Mouse (Mus musculus) limb, embryonic 12.5 days (tissue): ENCODE data around the gene Tcfl5. TPM values are rescaled to one million over a fixed set of nuclear protein-coding genes. Genes with fewer than 3 reads are reported as not detected.

Experiments
- ATAC-seq: fragments of 200-750 bp; cut with Nextera tagmentation; 2 replicates; pipeline ENCODE4 v1.8.0; 2017; ENCODE audit warnings: low read depth, moderate TSS enrichment; ENCODE audit not compliant: insufficient number of reproducible peaks, insufficient read depth, low FRiP score, low TSS enrichment
- H3K27ac ChIP-seq: fragments of 300-500 bp; sonication (generic); 2 replicates; pipeline ENCODE4 v1.5.1; 2016; ENCODE audit warnings: mild to moderate bottlenecking, moderate library complexity
- H3K27me3 ChIP-seq: fragments of 300-500 bp; sonication (generic); 2 replicates; pipeline ENCODE4 v1.6.1; 2016; ENCODE audit warnings: mild to moderate bottlenecking, moderate library complexity
- H3K36me3 ChIP-seq: fragments of 300-500 bp; sonication (generic); 2 replicates; pipeline ENCODE4 v1.6.1; 2016; ENCODE audit warnings: mild to moderate bottlenecking, moderate library complexity
- H3K4me1 ChIP-seq: fragments of 300-500 bp; sonication (generic); replicated peaks from 2 replicates; pipeline ENCODE4 v1.6.1; 2016
- H3K4me2 ChIP-seq: fragments of 300-500 bp; sonication (generic); 2 replicates; pipeline ENCODE4 v1.6.1; 2016; ENCODE audit warnings: mild to moderate bottlenecking, moderate library complexity
- H3K4me3 ChIP-seq: fragments of 300-500 bp; sonication (generic); replicated peaks from 2 replicates; pipeline ENCODE4 v1.5.1; 2016; ENCODE audit warnings: mild to moderate bottlenecking
- H3K9ac ChIP-seq: fragments of 300-500 bp; sonication (generic); replicated peaks from 2 replicates; pipeline ENCODE4 v1.6.1; 2016; ENCODE audit warnings: mild to moderate bottlenecking, moderate library complexity
- H3K9me3 ChIP-seq: fragments of 300-500 bp; sonication (generic); 2 replicates; pipeline ENCODE4 v1.6.1; 2016; ENCODE audit warnings: mild to moderate bottlenecking, moderate library complexity
- WGBS: fragments of 180-500 bp; shearing (Covaris S2); methylation state at CpG from one replicate; pipeline ENCODE4 v1.1.7; 2016; 5-methylcytosine and 5-hydroxymethylcytosine counted together
- polyA plus RNA-seq: library from polyadenylated mRNA; unstranded; fragments of >200 nt; fragmentation: Nextera tagmentation; extraction: Ambion mirVana; gene quantifications from 2 replicates; pipeline ENCODE4 v1.2.1, GENCODE M21; 2016

Tcfl5 gene
- polyA plus RNA-seq, 1 experiment from 2014 or later: 0.30 TPM

DNA sequence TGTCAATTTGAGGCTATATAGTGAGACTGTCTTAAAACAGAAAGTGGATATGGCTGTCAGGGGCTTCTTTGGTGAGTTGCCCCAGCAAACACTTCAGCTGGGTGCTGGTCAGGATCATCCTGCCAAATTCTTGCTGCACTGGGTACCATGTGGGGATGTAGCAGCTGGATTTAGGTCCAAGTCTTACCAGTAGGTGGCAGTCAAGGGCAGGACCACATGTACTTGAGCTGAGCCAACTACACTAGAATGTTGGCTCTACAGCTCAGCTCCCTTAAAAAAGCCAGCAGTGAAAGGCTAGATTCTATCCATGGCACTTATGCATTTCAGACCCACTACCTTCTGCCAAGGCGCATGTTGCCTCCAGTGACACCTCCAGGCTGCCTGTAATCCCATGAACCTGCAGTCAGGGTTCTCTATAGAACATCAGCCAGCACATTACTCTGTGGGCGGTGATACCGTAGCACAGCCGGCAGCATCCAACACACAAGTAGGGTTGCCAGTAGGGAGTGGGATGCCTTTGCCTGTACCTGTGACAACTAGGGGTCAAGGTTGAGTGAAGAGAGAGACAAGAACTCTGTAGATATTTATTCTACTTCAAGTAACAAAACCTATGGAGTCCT, 15.0 kb upstream of the Tcfl5 start:
- no peaks in the 10 kb centered on the region for H3K9me3 ChIP-seq
- no peak overlapping the region for H3K4me3 ChIP-seq
- peak; percentile 58; the same call in 1 of the 2 replicates for ATAC-seq
- H3K4me2 ChIP-seq: no peak overlapping the region
- H3K4me1 ChIP-seq: peaks cover 10% of the 10 kb centered on the region; the same call in 1 of the 2 replicates
- H3K36me3 ChIP-seq: peaks cover 25% of the 10 kb centered on the region
- H3K27me3 ChIP-seq: peaks cover 14% of the 10 kb centered on the region
- no peak overlapping the region for H3K27ac ChIP-seq
- WGBS: 81% methylated on average over 4 of the region's 4 CpGs
- H3K9ac ChIP-seq: no peak overlapping the region

DNA sequence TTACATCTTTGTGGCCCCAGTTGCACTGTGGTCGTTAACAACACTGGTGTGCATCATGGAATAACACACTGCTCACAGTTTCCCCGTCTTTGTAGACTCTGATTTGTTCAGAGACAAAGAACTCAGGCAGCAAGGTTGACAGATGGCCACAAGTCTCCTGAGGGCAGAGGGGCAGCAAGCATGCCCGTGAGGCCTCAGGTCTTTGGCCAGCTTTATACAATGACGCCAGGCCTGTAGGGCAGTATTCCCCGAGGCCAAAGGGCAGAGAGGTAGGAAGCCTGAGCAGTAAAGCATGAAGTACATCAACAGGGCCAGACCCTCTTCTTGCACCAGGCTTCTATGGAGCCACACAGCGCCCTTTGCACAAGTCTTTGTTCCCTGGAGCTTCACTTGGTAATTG, 12.6 kb upstream of the Tcfl5 start:
- Histone ChIP-seq H3K4me3 (no peak overlapping the region), H3K4me2 (no peak overlapping the region), H3K27ac (no peak overlapping the region), H3K9ac (no peak overlapping the region), H3K9me3 (no peaks in the 10 kb centered on the region), H3K27me3 (peaks cover 5% of the 10 kb centered on the region), H3K36me3 (0 out of 2 replicates have a peak, but pooled peaks cover 3% of the 10 kb centered on the region), H3K4me1 (peaks cover 10% of the 10 kb centered on the region; the same call in 1 of the 2 replicates)
- 70% methylated on average over 6 of the region's 6 CpGs for WGBS
- no peak for ATAC-seq

DNA sequence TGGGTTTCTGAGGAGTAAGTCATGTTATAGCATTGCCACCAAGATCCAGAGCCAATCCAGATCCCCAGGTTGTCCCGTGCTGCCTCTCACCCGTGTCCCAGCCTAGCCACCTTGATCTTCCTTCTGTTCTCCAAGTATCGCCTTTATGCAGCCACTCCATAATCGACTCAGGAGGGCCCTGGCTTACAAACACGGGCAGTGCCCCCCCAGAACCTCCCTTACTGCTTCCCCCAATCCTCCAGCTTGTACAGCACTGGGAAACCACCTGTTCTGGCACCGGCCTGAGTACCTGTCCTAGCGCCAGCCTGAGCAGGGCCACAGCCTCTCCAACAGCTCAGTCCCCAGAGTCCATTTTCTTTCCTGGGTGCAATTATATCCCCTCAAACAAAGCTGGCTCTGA, 12.2 kb upstream of the Tcfl5 start:
- ATAC-seq: no peak
- H3K27ac ChIP-seq: no peak overlapping the region
- H3K4me1 ChIP-seq: peaks cover 5% of the 10 kb centered on the region; the same call in 1 of the 2 replicates
- no peaks in the 10 kb centered on the region for H3K9me3 ChIP-seq
- no peaks in the 10 kb centered on the region for H3K36me3 ChIP-seq
- 84% methylated on average over 7 of the region's 7 CpGs for WGBS
- H3K4me3 ChIP-seq: no peak overlapping the region
- H3K27me3 ChIP-seq: 0 out of 2 replicates have a peak, but pooled peaks cover under 1% of the 10 kb centered on the region
- no peak overlapping the region for H3K4me2 ChIP-seq
- no peak overlapping the region for H3K9ac ChIP-seq

DNA sequence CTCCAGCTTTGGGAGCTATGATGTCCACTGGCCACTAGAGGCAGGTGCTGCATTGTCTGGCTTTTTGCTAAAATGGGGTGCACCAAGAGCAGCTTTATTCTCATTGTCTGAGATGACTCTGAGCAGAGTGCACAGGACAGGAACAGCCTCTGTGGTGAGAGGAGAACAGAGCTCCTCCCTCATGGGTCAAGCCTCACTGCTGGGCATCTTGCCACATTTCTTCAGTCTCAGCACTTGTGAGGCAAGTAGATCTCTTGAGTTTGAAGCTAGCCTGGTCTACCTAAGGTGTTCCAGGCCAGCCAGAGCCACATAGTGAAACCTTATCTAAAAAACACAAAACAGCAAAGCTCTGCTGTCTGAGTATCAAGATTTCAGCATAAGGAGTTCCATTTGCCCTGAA, 4.3 kb upstream of the Tcfl5 start:
- H3K4me3 ChIP-seq: no peak overlapping the region
- H3K4me2 ChIP-seq: no peak overlapping the region
- H3K9me3 ChIP-seq: peaks cover 22% of the 10 kb centered on the region
- H3K27ac ChIP-seq: no peak overlapping the region
- H3K36me3 ChIP-seq: no peaks in the 10 kb centered on the region
- no peak overlapping the region for H3K9ac ChIP-seq
- peaks cover 34% of the 10 kb centered on the region for H3K27me3 ChIP-seq
- no peaks in the 10 kb centered on the region for H3K4me1 ChIP-seq
- no peak for ATAC-seq

DNA sequence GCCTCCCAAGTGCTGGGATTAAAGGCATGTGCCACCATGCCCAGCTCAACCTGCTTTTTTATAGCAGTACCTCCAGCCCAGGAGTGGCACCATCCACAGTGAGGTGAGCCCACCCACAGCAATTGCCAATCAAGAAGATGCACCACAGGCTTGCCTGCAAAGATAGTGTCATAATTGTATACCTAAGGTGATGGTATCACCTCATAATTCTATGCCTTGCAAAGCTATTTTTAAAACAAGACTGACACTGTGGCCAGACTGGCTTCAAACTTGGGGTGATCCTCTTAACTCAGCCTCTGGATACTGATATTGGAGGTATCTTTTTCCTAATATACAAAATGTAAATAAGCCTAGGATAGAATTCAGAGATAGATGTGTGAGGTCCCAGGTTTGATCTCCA, 1.1 kb upstream of the Tcfl5 start:
- H3K4me1 ChIP-seq: no peaks in the 10 kb centered on the region
- peaks cover 22% of the 10 kb centered on the region for H3K9me3 ChIP-seq
- no peak for ATAC-seq
- H3K27ac ChIP-seq: no peak overlapping the region
- H3K36me3 ChIP-seq: no peaks in the 10 kb centered on the region
- no peak overlapping the region for H3K9ac ChIP-seq
- no peak overlapping the region for H3K4me3 ChIP-seq
- H3K4me2 ChIP-seq: no peak overlapping the region
- peaks cover 58% of the 10 kb centered on the region for H3K27me3 ChIP-seq

DNA sequence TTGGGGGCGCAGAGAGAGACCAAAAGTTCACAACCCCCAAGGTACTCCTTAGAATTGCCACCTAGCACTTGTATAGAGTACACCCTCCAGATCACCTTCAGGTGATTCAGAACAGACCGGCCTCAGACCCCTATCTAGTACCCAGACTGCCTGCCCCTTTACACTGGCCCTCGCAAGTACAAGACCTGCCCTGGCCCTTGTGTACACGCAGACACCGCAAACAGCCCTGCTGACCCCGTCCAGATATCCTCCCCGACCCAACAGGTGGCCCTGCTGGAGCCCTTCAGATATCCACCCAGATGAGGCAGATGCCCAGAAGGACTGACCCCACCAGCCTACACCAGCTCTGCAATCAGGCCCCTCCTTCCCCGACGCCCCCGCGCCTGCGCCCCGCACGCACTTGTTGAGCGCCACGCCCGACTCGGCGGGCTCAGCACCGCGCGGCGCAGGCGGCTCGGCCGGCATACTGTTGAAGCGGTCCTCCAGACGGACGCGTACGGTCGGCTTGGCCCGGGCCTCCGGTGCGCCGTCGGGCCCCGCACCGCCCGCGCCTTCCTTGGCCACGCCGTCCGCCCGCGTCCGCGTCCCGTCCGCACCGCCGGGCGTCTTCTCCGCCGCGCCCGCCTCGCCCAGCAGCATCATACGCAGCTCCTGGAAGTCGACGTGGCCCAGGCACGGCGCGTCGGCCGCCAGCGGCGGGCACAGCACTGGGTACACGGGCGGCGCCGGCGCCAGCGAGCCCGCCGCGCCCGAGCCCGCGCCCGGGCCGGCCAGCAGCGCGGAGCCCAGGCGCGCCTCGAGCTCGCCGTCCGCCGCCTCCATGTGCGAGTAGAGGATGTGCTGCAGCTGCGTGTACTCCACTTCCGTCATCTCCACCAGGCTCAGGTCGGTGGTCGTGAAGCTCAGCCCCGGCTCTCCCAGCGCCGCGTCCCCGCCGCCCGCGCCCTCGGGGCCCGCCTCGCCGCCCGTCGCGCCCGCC, 643 bp downstream of the Tcfl5 start:
- Histone ChIP-seq H3K9me3 (peaks cover 22% of the 10 kb centered on the region), H3K27ac (no peak overlapping the region), H3K9ac (no peak overlapping the region; the same call in 1 of the 2 replicates), H3K4me3 (peak overlapping the region; percentile 42), H3K27me3 (peaks cover 57% of the 10 kb centered on the region), H3K4me2 (peak overlapping the region; percentile 55), H3K4me1 (no peaks in the 10 kb centered on the region), H3K36me3 (no peaks in the 10 kb centered on the region)
- 3% methylated on average over 106 of the region's 112 CpGs for WGBS
- no peak for ATAC-seq

DNA sequence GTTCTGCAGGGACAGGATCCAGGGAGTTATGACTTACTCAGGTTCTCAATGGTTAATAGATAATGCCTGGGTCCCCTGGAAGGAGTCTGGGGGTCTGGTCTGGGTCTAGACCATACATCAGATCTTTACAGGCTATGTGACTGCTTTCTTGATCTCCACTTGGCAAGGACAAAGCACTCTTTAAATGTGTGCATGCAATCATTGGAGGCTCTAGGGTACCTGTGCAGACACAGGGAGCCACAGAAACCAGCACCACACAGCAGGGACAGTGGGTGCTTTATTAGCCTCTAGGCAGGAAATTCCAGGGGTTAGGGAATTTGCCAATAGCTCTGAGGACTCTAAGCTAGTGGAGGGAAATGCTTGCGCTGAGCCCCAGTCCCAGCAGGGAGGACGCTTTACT, 30.6 kb downstream of the Tcfl5 start:
- Histone ChIP-seq H3K4me3 (no peak overlapping the region), H3K4me1 (peaks cover 13% of the 10 kb centered on the region; the same call in 1 of the 2 replicates), H3K27me3 (no peaks in the 10 kb centered on the region), H3K36me3 (peaks cover 44% of the 10 kb centered on the region), H3K27ac (peak overlapping the region; percentile 84), H3K4me2 (no peak overlapping the region), H3K9ac (no peak overlapping the region), H3K9me3 (no peaks in the 10 kb centered on the region)
- no peak for ATAC-seq
- WGBS: 72% methylated on average over 2 of the region's 2 CpGs

DNA sequence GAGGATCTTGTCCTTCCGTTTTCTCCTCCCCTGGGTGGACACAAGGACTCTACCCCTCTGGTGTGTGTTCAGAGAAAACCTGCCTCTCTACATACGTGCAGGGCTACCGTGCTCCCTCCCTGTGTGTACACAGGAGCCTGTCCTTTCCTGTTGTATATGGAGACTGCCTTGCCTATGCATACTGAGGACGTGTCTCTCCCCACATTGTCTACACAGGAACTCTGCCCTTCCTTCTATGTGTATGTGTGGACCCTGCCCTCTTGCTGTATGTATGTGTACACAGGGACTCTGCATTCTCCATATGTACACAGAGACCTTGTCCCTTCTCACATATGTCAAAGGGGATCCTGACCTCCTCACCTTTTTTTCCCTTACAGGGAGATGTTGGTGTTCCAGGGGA, 32.2 kb downstream of the Tcfl5 start:
- ATAC-seq: no peak
- WGBS: 76% methylated on average over 4 of the region's 4 CpGs
- H3K9me3 ChIP-seq: no peaks in the 10 kb centered on the region

DNA sequence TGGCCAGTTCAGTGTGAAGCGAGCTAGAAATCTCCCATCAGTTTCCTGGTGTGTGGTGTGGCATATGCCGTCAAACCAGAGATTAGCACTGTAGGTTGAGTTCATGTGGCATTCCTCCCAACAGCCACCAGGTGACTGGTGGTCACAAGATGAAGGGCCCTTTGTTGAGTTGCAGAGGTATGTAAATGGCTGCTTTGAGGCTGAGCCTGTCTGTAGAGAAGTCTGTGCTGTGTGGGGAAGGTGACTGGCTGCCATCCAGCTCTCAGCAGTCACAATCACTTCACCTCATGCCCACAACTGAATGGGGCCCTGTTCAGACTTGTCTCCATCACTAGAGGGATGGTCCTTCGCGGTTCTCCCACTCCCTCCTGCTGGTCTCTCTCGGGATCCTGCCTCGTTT, 37.7 kb downstream of the Tcfl5 start:
- Histone ChIP-seq H3K27me3 (peaks cover 7% of the 10 kb centered on the region), H3K36me3 (peaks cover 50% of the 10 kb centered on the region), H3K27ac (peak overlapping the region; percentile 83), H3K9me3 (no peaks in the 10 kb centered on the region), H3K9ac (0 out of 2 replicates have a peak overlapping the region, but pooled peaks have one; percentile 8), H3K4me1 (peaks cover 42% of the 10 kb centered on the region), H3K4me3 (0 out of 2 replicates have a peak overlapping the region, but pooled peaks have one; percentile 6), H3K4me2 (peak overlapping the region; percentile 6; the same call in 1 of the 2 replicates)
- peak; percentile 67 for ATAC-seq
- WGBS: 56% methylated on average over 6 of the region's 6 CpGs

More for the DNA sequence above, 32.2 kb downstream of the Tcfl5 start:
- no peak overlapping the region for H3K4me2 ChIP-seq
- no peak overlapping the region for H3K4me3 ChIP-seq
- no peak overlapping the region for H3K9ac ChIP-seq
- H3K27me3 ChIP-seq: no peaks in the 10 kb centered on the region
- H3K36me3 ChIP-seq: peaks cover 43% of the 10 kb centered on the region
- peak overlapping the region; percentile 37 for H3K27ac ChIP-seq
- peaks cover 17% of the 10 kb centered on the region for H3K4me1 ChIP-seq

DNA sequence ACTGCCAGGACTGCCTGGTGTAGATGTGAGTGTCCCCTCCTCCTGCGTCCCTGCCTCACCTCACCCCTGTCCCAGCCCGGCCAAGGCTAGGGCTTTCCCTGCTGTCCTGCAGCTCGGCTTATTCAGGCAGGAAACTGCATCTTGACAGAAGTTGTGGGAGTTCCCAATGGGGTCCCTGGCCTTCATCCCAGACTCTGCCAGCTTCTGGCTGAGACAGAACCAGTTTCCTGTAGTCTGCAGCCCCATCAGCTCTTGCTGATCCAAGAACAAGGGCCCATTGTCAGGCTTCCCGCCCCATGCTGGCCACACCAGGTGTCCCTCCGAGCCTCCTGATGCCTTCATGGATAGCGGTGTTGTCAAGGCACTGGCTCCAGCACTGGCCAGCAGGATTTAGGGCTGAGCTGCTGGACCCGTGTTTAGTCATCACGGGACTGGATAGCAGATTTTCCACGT, 41.9 kb downstream of the Tcfl5 start:
- ATAC-seq: no peak
- Histone ChIP-seq H3K4me2 (peak overlapping the region; percentile 70), H3K9ac (peak overlapping the region; percentile 66; the same call in 1 of the 2 replicates), H3K4me3 (peak overlapping the region; percentile 48), H3K9me3 (no peaks in the 10 kb centered on the region), H3K36me3 (peaks cover 23% of the 10 kb centered on the region), H3K27me3 (peaks cover 49% of the 10 kb centered on the region), H3K4me1 (peaks cover 66% of the 10 kb centered on the region), H3K27ac (peak overlapping the region; percentile 66; the same call in 1 of the 2 replicates)
- 29% methylated on average over 9 of the region's 9 CpGs for WGBS

DNA sequence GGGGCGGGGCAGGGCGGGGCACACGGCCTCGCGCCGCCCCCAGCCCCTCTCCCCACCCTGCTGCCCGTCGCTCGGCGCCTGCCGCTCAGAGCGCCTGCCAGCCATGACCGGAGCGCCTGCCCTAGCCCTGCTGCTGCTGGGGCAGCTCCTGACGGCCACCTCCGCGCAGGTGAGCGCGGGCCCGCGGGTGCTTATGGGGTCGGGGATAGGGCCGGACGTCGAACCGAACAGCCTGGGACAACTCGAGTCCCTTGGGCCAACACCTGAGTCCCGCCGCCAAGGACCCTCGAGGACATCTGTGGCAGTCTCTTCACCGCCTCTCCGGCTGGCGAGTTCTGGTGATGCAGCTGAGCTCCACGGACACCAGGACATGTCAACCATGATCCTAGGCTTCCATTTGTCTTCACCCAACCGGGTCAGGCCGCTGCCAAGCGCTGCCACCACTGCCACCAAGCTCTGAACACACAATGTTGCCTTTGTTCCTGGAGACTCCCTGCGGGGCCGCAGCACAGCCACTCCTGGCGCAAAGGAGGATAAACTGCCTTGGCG, 44.3 kb downstream of the Tcfl5 start:
- peak overlapping the region; percentile 48 for H3K4me3 ChIP-seq
- ATAC-seq: peak; percentile 78
- H3K27ac ChIP-seq: peak overlapping the region; percentile 91
- H3K36me3 ChIP-seq: peaks cover 35% of the 10 kb centered on the region
- peak overlapping the region; percentile 70 for H3K4me2 ChIP-seq
- no peaks in the 10 kb centered on the region for H3K9me3 ChIP-seq
- peaks cover 44% of the 10 kb centered on the region for H3K4me1 ChIP-seq
- WGBS: 1% methylated on average over 39 of the region's 41 CpGs
- peaks cover 51% of the 10 kb centered on the region for H3K27me3 ChIP-seq
- H3K9ac ChIP-seq: peak overlapping the region; percentile 66
